Mouse (Mus musculus) liver, postnatal 0 days (tissue): ENCODE measurements around the gene Il4ra. TPM values are rescaled to one million over a fixed set of nuclear protein-coding genes. Genes with fewer than 3 reads are reported as not detected.

Experiments
- ATAC-seq: fragments of 200-750 bp; cut with Nextera tagmentation; 2 replicates; pipeline ENCODE4 v1.8.0; 2017; ENCODE audit warnings: mild to moderate bottlenecking, moderate library complexity
- DNase-seq: peaks from one replicate; pipeline ENCODE4 v3.0.0-alpha.2; 2016
- H3K27ac ChIP-seq: fragments of 300-500 bp; sonication (generic); 2 replicates; pipeline ENCODE4 v1.5.1; 2014; ENCODE audit warnings: antibody characterized with exemption, moderate library complexity, mild to moderate bottlenecking, low read depth
- H3K27me3 ChIP-seq: fragments of 300-500 bp; sonication (generic); 2 replicates; pipeline ENCODE4 v1.6.1; 2014; ENCODE audit warnings: low read length, control low read depth, mixed read lengths; ENCODE audit not compliant: insufficient read depth
- H3K36me3 ChIP-seq: fragments of 300-500 bp; sonication (generic); replicated peaks from 2 replicates; pipeline ENCODE4 v1.6.1; 2014; ENCODE audit warnings: mild to moderate bottlenecking, control low read depth, low read length, moderate library complexity, mixed read lengths; ENCODE audit not compliant: insufficient read depth
- H3K4me1 ChIP-seq: fragments of 300-500 bp; sonication (generic); 2 replicates; pipeline ENCODE4 v1.6.1; 2014; ENCODE audit warnings: antibody characterized with exemption, mild to moderate bottlenecking, control low read depth; ENCODE audit not compliant: insufficient read depth
- H3K4me2 ChIP-seq: fragments of 300-500 bp; sonication (generic); 2 replicates; pipeline ENCODE4 v1.6.1; 2014; ENCODE audit warnings: low read depth, mild to moderate bottlenecking, low read length, moderate library complexity, mixed read lengths
- H3K4me3 ChIP-seq: fragments of 300-500 bp; sonication (generic); 2 replicates; pipeline ENCODE4 v1.5.1; 2014; ENCODE audit warnings: low read depth, low read length
- H3K9ac ChIP-seq: fragments of 300-500 bp; sonication (generic); replicated peaks from 2 replicates; pipeline ENCODE4 v1.6.1; 2014; ENCODE audit warnings: mild to moderate bottlenecking, moderate library complexity
- H3K9me3 ChIP-seq: fragments of 300-500 bp; sonication (generic); 2 replicates; pipeline ENCODE4 v1.6.1; 2016; ENCODE audit warnings: mild to moderate bottlenecking, control low read depth, low read length, mixed read lengths
- CTCF ChIP-seq: sonication (generic); IDR thresholded peaks from 2 replicates; pipeline ENCODE4 v1.5.1; 2016; ENCODE audit warnings: antibody characterized with exemption, low read depth
- EP300 ChIP-seq: IDR thresholded peaks from 2 replicates; pipeline ENCODE4 v1.6.1; 2016; ENCODE audit warnings: antibody characterized with exemption, low read depth, mild to moderate bottlenecking
- WGBS: fragments of 180-500 bp; shearing (Covaris S2); extraction: QIAGEN DNeasy Blood & Tissue Kit; methylation state at CpG from one replicate; pipeline ENCODE4 v1.1.7; 2014; ENCODE audit not compliant: insufficient replicate concordance; 5-methylcytosine and 5-hydroxymethylcytosine counted together
- polyA plus RNA-seq: library from polyadenylated mRNA; unstranded; fragments of >200 nt; fragmentation: Nextera tagmentation; extraction: Ambion mirVana; gene quantifications from 2 replicates; pipeline ENCODE4 v1.2.1, GENCODE M21; 2015

The Il4ra gene
- polyA plus RNA-seq, 1 experiment from 2014 or later: 9.5 TPM

DNA sequence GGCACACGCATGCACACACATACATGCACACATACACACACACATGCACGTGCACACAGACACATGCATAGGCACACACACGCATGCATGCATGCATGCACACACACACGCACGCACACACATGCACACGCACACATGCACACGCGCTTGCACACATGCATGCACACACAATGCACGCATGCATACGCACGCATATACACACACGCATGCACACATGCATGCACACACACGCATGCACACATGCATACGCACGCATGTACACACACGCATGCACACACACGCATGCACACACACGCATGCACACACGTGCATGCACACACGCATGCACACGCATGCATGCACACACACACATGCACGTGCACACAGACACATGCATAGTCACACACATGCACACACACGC lies 34.4 kb downstream of the Il4ra start:
- TF ChIP-seq CTCF (no peak), EP300 (no peak)
- H3K4me3 ChIP-seq: no peak overlapping the region
- no peak for ATAC-seq

DNA sequence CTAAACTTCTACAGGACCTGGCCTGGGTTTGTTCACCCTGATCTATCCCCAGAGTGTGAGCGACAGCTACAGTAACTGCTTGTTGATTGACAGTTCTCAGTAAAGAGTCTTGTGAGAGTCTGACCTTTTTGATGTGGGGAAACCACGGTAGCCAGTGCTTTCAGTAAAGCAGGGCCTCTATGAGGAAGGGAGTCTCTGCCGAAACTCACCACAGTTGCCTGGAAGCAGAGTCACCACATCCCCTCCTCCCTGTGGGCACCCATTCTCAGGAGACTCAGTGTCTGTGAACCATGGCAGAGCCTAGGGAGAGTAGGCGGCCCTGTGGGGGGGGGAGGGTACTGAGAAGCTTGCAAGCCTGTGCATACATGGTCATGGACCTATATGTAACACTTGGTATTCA lies 36.8 kb downstream of the Il4ra start:
- ATAC-seq: peak; percentile 65
- peak; percentile 52 for DNase-seq
- H3K27ac ChIP-seq: no peak overlapping the region
- H3K36me3 ChIP-seq: no peaks in the 10 kb centered on the region
- no peak overlapping the region for H3K4me3 ChIP-seq
- H3K4me1 ChIP-seq: peaks cover 3% of the 10 kb centered on the region
- TF ChIP-seq CTCF (no peak), EP300 (no peak)
- H3K9me3 ChIP-seq: no peaks in the 10 kb centered on the region
- WGBS: 46% methylated on average over 4 of the region's 4 CpGs
- no peak overlapping the region for H3K9ac ChIP-seq
- H3K27me3 ChIP-seq: no peaks in the 10 kb centered on the region
- H3K4me2 ChIP-seq: no peak overlapping the region

More for the DNA sequence above, 34.4 kb downstream of the Il4ra start:
- H3K4me2 ChIP-seq: no peak overlapping the region
- H3K27ac ChIP-seq: no peak overlapping the region
- no peak overlapping the region for H3K9ac ChIP-seq
- H3K27me3 ChIP-seq: no peaks in the 10 kb centered on the region
- H3K4me1 ChIP-seq: peaks cover 7% of the 10 kb centered on the region
- no peaks in the 10 kb centered on the region for H3K36me3 ChIP-seq
- 92% methylated on average over 23 of the region's 23 CpGs for WGBS
- H3K9me3 ChIP-seq: no peaks in the 10 kb centered on the region
- no peak for DNase-seq

DNA sequence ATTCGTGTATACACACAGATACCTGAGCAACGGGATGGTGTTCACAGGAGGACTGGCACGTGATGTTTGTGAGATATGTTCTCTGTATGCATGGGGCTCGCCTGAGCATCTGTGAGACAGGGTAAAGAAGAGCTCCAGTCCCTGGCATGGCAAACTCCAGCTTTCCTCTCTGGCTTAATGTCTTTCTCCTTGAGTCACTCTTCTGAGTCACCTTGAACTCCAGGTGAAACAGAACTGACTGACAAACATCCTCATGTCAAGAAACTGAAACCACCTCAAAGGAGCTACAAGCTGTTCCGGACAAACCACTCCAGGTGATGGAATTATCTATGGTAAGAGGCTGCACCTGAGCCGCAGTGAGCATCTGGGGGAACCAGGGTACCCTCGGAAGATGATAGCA lies 38.0 kb downstream of the Il4ra start:
- no peak overlapping the region for H3K4me2 ChIP-seq
- no peak for ATAC-seq
- no peak overlapping the region for H3K9ac ChIP-seq
- peaks cover 4% of the 10 kb centered on the region for H3K4me1 ChIP-seq
- H3K27me3 ChIP-seq: no peaks in the 10 kb centered on the region
- H3K4me3 ChIP-seq: no peak overlapping the region
- no peak overlapping the region for H3K27ac ChIP-seq
- DNase-seq: no peak
- H3K9me3 ChIP-seq: no peaks in the 10 kb centered on the region
- 83% methylated on average over 7 of the region's 7 CpGs for WGBS
- no peaks in the 10 kb centered on the region for H3K36me3 ChIP-seq
- TF ChIP-seq CTCF (no peak), EP300 (no peak)

DNA sequence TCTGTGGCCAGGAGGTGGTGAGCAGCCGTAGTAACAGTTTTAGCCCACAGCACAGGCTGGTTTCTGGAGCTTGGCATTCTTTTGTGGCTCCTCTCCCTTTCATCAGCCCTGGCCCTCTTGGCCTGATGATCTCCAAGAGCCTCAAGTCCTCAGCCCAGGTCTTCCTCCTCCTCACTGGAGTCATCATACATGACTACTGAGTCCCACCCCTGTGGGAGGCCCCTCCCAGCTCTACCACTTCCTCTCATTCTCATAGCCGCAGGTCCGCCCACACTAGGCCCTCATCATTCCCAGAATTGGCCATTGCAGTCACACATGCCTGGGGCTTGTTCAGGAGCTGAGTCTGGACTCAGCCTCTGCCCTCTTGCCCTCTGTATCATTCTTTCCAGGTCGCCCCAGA lies 41.9 kb downstream of the Il4ra start:
- ATAC-seq (peak; percentile 36; the same call in 1 of the 2 replicates), DNase-seq (no peak)
- H3K36me3 ChIP-seq: no peaks in the 10 kb centered on the region
- no peak overlapping the region for H3K9ac ChIP-seq
- no peak overlapping the region for H3K4me2 ChIP-seq
- H3K27me3 ChIP-seq: no peaks in the 10 kb centered on the region
- peaks cover 4% of the 10 kb centered on the region for H3K4me1 ChIP-seq
- no peak overlapping the region for H3K4me3 ChIP-seq
- H3K9me3 ChIP-seq: no peaks in the 10 kb centered on the region
- 43% methylated on average over 4 of the region's 4 CpGs for WGBS
- TF ChIP-seq CTCF (no peak), EP300 (no peak)
- H3K27ac ChIP-seq: no peak overlapping the region

DNA sequence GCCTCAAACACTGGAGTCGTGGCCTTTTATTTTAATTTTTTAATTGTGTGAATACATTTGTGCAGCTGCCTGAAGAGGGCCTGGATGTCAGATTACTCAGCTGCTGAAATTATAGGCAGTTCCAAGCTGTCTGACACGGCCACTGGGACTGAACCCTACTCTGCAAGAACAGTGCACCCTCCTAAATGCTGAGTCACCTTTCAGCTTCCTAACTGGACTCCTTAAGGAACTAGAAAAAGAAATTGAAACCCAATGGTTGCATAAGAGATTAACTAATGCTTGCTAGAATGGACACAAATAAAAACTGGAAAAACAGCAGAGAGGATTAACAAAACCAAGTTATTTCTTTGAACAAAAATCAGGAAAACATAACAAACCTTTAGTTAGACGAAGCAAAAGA lies 44.5 kb downstream of the Il4ra start:
- Histone ChIP-seq H3K27ac (no peak overlapping the region), H3K9ac (no peak overlapping the region), H3K27me3 (no peaks in the 10 kb centered on the region), H3K4me1 (peaks cover 12% of the 10 kb centered on the region), H3K36me3 (no peaks in the 10 kb centered on the region), H3K9me3 (no peaks in the 10 kb centered on the region), H3K4me2 (no peak overlapping the region), H3K4me3 (no peak overlapping the region)
- no peak for TF ChIP-seq CTCF
- TF ChIP-seq EP300: no peak
- DNase-seq: no peak
- no peak for ATAC-seq
- WGBS: 46% methylated on average over 3 of the region's 3 CpGs

DNA sequence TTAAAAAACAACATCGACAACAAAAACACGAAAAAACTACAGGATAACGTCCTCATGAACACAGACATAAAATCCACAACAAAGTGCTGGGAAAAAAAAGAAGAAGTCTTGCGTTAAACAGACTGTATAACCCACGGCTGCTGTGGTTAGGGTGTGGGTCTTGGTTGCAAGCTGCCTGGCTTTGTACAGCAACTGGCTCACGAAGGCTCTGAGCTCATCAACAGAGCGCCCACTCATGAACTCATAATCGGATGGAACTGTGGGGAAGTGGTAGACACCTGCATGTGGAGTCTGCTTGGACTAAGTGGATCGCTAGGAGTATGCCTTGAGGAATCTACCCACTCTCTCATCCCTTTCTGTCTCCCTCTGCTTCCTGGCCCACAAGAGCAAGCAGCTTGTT lies 45.2 kb downstream of the Il4ra start:
- no peak for TF ChIP-seq CTCF
- Histone ChIP-seq H3K9me3 (no peaks in the 10 kb centered on the region), H3K9ac (no peak overlapping the region), H3K4me2 (no peak overlapping the region), H3K4me3 (no peak overlapping the region), H3K36me3 (no peaks in the 10 kb centered on the region), H3K27ac (no peak overlapping the region), H3K27me3 (no peaks in the 10 kb centered on the region), H3K4me1 (peaks cover 15% of the 10 kb centered on the region)
- ATAC-seq (no peak), DNase-seq (no peak)
- WGBS: 44% methylated on average over 9 of the region's 9 CpGs
